Mouse (Mus musculus) forebrain, embryonic 16.5 days (tissue): ENCODE data around the gene Retsat. TPM values are rescaled to one million over a fixed set of nuclear protein-coding genes. Genes with fewer than 3 reads are reported as not detected.
A peak's percentile ranks its signal among the peaks of the same experiment; 100 is the strongest.

Experiments
- ATAC-seq: fragments of 200-750 bp; cut with Nextera tagmentation; 2 replicates; pipeline ENCODE4 v1.8.0; 2017; ENCODE audit warnings: mild to moderate bottlenecking, moderate library complexity
- H3K27ac ChIP-seq: fragments of 300-500 bp; sonication (generic); 2 replicates; pipeline ENCODE4 v1.5.1; 2014; ENCODE audit warnings: low read length, control low read depth
- H3K27me3 ChIP-seq: fragments of 300-500 bp; sonication (generic); replicated peaks from 2 replicates; pipeline ENCODE4 v1.6.1; 2014; ENCODE audit warnings: low read length; ENCODE audit not compliant: control insufficient read depth, insufficient read depth
- H3K36me3 ChIP-seq: fragments of 300-500 bp; sonication (generic); 2 replicates; pipeline ENCODE4 v1.6.1; 2014; ENCODE audit not compliant: control insufficient read depth, insufficient read depth
- H3K4me1 ChIP-seq: fragments of 300-500 bp; sonication (generic); replicated peaks from 2 replicates; pipeline ENCODE4 v1.6.1; 2014; ENCODE audit warnings: low read length; ENCODE audit not compliant: control insufficient read depth, insufficient read depth
- H3K4me2 ChIP-seq: fragments of 300-500 bp; sonication (generic); 2 replicates; pipeline ENCODE4 v1.6.1; 2014; ENCODE audit warnings: mild to moderate bottlenecking, low read length, control low read depth
- H3K4me3 ChIP-seq: fragments of 300-500 bp; sonication (generic); replicated peaks from 2 replicates; pipeline ENCODE4 v1.5.1; 2014; ENCODE audit warnings: mild to moderate bottlenecking, low read length, control low read depth
- H3K9ac ChIP-seq: fragments of 300-500 bp; sonication (generic); replicated peaks from 2 replicates; pipeline ENCODE4 v1.6.1; 2014; ENCODE audit warnings: low read depth, low read length, control low read depth
- H3K9me3 ChIP-seq: fragments of 300-500 bp; sonication (generic); 2 replicates; pipeline ENCODE4 v1.6.1; 2016; ENCODE audit warnings: low read length; ENCODE audit not compliant: control insufficient read depth
- WGBS: fragments of 180-500 bp; shearing (Covaris S2); extraction: QIAGEN DNeasy Blood & Tissue Kit; methylation state at CpG from one replicate; pipeline ENCODE4 v1.1.7; 2014; 5-methylcytosine and 5-hydroxymethylcytosine counted together
- polyA plus RNA-seq: library from polyadenylated mRNA; unstranded; fragments of >200 nt; fragmentation: Nextera tagmentation; extraction: Ambion mirVana; gene quantifications from 2 replicates; pipeline ENCODE4 v1.2.1, GENCODE M21; 2015

Gene Retsat
- polyA plus RNA-seq, 1 experiment from 2014 or later: 5.0 TPM

DNA sequence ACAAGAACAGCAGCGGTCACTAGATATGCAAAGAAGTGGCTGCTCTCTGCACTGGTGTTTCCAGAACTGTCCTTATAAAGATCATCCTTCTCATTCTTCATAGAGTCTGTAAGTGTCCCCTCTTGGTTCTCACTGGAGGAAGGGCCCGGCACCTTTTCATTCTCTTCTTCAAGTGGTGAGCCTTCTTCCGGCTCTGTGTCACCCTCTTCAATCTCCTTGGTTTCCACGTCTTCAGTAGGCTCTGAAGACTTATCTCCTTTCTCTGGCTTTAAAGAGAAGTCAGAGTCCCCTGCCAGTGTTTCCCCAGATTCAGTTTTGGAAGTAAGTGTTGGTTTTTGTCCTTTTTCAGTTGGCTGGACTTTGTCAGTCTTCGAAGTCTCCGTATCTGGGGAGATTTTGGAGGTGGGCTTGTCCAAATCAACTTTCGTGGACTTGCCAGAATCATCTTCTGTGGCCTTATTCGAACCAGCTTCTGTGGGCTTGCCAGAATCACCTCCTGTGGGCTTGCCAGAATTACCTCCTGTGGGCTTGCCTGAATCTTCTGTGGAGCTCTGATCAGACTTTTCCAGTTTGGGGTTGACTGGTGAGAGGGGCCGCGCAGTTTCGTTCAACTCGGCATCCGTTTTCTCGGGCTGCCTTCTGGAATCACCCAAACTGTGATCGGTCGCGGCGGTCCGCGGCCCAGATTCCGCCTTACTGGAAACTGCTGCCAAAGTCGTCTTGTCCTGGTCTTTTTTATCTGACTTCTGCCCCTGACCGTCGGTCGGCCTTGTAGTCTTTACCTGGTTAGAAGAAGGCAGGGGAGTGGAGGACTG, 17.5 kb downstream of the Retsat start:
- Histone ChIP-seq H3K4me1 (peaks cover 32% of the 10 kb centered on the region), H3K9ac (peak overlapping the region; percentile 56), H3K9me3 (no peaks in the 10 kb centered on the region), H3K4me3 (peak overlapping the region; percentile 55), H3K4me2 (peak overlapping the region; percentile 96), H3K27ac (0 out of 2 replicates have a peak overlapping the region, but pooled peaks have one; percentile 1), H3K27me3 (no peaks in the 10 kb centered on the region), H3K36me3 (peaks cover 16% of the 10 kb centered on the region)
- peak; percentile 3; the same call in 1 of the 2 replicates for ATAC-seq
- 28% methylated on average over 25 of the region's 25 CpGs for WGBS

- Histone ChIP-seq H3K4me1 (peaks cover 32% of the 10 kb centered on the region), H3K4me2 (peak within 1 kb of the TSS; percentile 96), H3K4me3 (peak within 1 kb of the TSS; percentile 55), H3K27ac (peak within 1 kb of the TSS; percentile 96), H3K9me3 (no peaks in the 10 kb centered on the region), H3K27me3 (no peaks in the 10 kb centered on the region), H3K36me3 (peaks cover 7% of the 10 kb centered on the region; the same call in 1 of the 2 replicates), H3K9ac (peak within 1 kb of the TSS; percentile 82)
- ATAC-seq: peak; percentile 99
- WGBS: under 1% methylated on average over 41 of the region's 41 CpGs
These were observed 18.5 kb downstream of the Retsat start, which contains the start of gene Tgoln1 for GRCm38 (mm10) chr6:72616643-72617288. Tgoln1 (minus strand) TSS chr6:72617000.

- no peaks in the 10 kb centered on the region for H3K9me3 ChIP-seq
- no peak overlapping the region for H3K4me3 ChIP-seq
- H3K9ac ChIP-seq: no peak overlapping the region
- H3K27ac ChIP-seq: no peak overlapping the region
- no peak for ATAC-seq
- H3K36me3 ChIP-seq: no peaks in the 10 kb centered on the region
- WGBS: 67% methylated on average over 12 of the region's 12 CpGs
- no peaks in the 10 kb centered on the region for H3K27me3 ChIP-seq
- H3K4me2 ChIP-seq: no peak overlapping the region
- peaks cover 18% of the 10 kb centered on the region for H3K4me1 ChIP-seq
These were observed 21.7 kb downstream of the Retsat start for GRCm38 (mm10) chr6:72619734-72620532.

- no peak for ATAC-seq
- peaks cover 8% of the 10 kb centered on the region for H3K4me1 ChIP-seq
- WGBS: 89% methylated on average over 5 of the region's 5 CpGs
- no peak overlapping the region for H3K27ac ChIP-seq
- H3K9ac ChIP-seq: no peak overlapping the region
- H3K4me3 ChIP-seq: no peak overlapping the region
- H3K36me3 ChIP-seq: no peaks in the 10 kb centered on the region
- no peaks in the 10 kb centered on the region for H3K9me3 ChIP-seq
- no peaks in the 10 kb centered on the region for H3K27me3 ChIP-seq
- H3K4me2 ChIP-seq: no peak overlapping the region
These were observed 22.6 kb downstream of the Retsat start for GRCm38 (mm10) chr6:72620920-72621319.

GRCm38 (mm10) chr6:72622917-72623316, 24.6 kb downstream of the Retsat start:
- Histone ChIP-seq H3K9ac (no peak overlapping the region), H3K27ac (no peak overlapping the region), H3K36me3 (no peaks in the 10 kb centered on the region), H3K4me1 (no peaks in the 10 kb centered on the region), H3K4me2 (no peak overlapping the region), H3K9me3 (no peaks in the 10 kb centered on the region), H3K27me3 (no peaks in the 10 kb centered on the region), H3K4me3 (no peak overlapping the region)
- 43% methylated on average over 3 of the region's 3 CpGs for WGBS
- ATAC-seq: no peak

DNA sequence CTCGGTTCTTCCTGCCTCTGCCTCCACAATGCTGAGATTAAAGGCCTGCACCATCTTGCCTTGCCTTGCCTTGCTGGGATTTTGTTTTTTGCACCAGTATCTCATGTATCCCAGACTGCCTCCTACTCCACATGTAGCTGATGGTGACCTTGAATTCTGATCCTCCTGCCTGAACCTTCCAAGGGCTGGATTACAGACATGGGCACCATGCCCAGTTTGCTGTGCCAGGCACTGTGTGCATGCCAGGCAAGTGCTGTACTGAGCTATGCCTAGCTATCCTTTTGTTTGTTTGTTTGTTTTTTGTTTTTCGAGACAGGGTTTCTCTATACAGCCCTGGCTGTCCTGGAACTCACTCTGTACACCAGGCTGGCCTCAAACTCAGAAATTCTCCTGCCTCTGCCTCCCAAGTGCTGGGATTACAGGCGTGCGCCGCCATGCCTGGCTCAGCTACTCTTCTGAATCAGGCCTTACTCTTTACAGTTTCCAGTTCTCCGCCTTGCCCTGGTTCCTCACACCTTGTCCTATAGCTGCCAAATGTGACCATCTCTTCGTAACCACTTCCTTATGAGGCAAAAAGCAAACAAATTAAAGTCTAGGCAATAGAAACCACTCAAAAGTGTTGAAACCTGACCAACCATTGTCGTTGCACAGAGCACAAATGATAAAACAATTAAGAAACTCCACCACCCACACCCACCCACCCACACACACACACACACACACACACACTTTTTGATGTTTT, 25.6 kb downstream of the Retsat start:
- Histone ChIP-seq H3K27me3 (no peaks in the 10 kb centered on the region), H3K36me3 (no peaks in the 10 kb centered on the region), H3K9ac (no peak overlapping the region), H3K4me1 (no peaks in the 10 kb centered on the region), H3K4me2 (no peak overlapping the region), H3K4me3 (no peak overlapping the region), H3K9me3 (no peaks in the 10 kb centered on the region), H3K27ac (no peak overlapping the region)
- 91% methylated on average over 8 of the region's 8 CpGs for WGBS
- no peak for ATAC-seq

DNA sequence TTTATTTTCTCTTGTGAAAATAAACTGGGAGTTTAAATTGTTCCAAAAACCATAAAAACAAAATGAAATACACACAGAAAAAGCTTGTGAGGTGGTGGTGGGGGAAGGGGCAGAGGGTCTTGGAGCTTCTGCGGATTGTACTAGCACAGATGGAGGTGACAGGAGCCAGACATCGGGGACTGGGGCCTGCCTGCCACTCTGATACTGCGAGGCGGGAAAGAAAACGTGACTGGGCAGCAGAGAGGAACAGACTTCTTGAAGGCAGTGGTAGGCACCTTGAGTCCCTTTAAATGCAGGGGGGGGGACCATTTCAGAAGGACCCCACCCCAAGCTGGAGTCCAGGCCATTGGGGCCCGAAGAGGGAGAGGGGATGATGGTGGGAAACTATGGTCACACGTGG, 28.1 kb downstream of the Retsat start:
- Histone ChIP-seq H3K4me2 (no peak overlapping the region), H3K4me3 (no peak overlapping the region), H3K9me3 (no peaks in the 10 kb centered on the region), H3K36me3 (no peaks in the 10 kb centered on the region), H3K4me1 (no peaks in the 10 kb centered on the region), H3K9ac (no peak overlapping the region), H3K27ac (no peak overlapping the region), H3K27me3 (no peaks in the 10 kb centered on the region)
- no peak for ATAC-seq
- 88% methylated on average over 7 of the region's 7 CpGs for WGBS

DNA sequence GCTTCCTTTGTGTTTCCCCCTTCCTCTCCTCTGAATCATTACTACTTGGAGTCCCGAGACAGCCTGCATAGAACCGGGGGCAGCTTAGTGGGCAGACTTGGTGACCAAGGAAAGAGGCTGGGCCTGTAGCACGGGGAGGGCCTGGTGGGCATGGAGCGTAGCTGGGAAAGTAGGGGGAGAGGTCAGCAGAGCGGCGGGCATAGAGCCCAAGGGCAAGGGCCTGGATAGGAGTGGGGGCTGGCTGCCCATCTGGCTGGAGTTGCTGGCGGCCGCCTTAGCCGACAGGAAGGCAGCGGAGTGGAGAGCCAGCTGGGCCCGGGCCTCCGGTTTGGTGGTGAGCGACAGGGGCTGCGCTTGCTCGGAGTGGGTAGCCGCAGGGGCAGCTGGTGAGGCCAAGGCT, 29.0 kb downstream of the Retsat start:
- no peak overlapping the region for H3K4me2 ChIP-seq
- no peaks in the 10 kb centered on the region for H3K9me3 ChIP-seq
- 88% methylated on average over 16 of the region's 16 CpGs for WGBS
- H3K9ac ChIP-seq: no peak overlapping the region
- no peaks in the 10 kb centered on the region for H3K27me3 ChIP-seq
- no peaks in the 10 kb centered on the region for H3K36me3 ChIP-seq
- H3K27ac ChIP-seq: no peak overlapping the region
- H3K4me3 ChIP-seq: no peak overlapping the region
- no peaks in the 10 kb centered on the region for H3K4me1 ChIP-seq
- no peak for ATAC-seq
